Mouse (Mus musculus) limb, embryonic 13.5 days (tissue): Measurements from ENCODE around the gene Tmem129. TPM values are rescaled to one million over a fixed set of nuclear protein-coding genes. Genes with fewer than 3 reads are reported as not detected.

ENCODE experiments used
- ATAC-seq: fragments of 200-750 bp; cut with Nextera tagmentation; 2 replicates; pipeline ENCODE4 v1.8.0; 2017; ENCODE audit warnings: low read depth, moderate number of reproducible peaks, moderate TSS enrichment; ENCODE audit not compliant: low FRiP score
- H3K27ac ChIP-seq: fragments of 300-500 bp; sonication (generic); 2 replicates; pipeline ENCODE4 v1.5.1; 2015; ENCODE audit warnings: inconsistent platforms, mild to moderate bottlenecking, moderate library complexity
- H3K27me3 ChIP-seq: fragments of 300-500 bp; sonication (generic); 2 replicates; pipeline ENCODE4 v1.6.1; 2015; ENCODE audit warnings: mild to moderate bottlenecking, inconsistent platforms
- H3K36me3 ChIP-seq: fragments of 300-500 bp; sonication (generic); 2 replicates; pipeline ENCODE4 v1.6.1; 2015; ENCODE audit warnings: inconsistent platforms, mild to moderate bottlenecking, moderate library complexity
- H3K4me1 ChIP-seq: fragments of 300-500 bp; sonication (generic); 2 replicates; pipeline ENCODE4 v1.6.1; 2015; ENCODE audit warnings: inconsistent platforms
- H3K4me2 ChIP-seq: fragments of 300-500 bp; sonication (generic); replicated peaks from 2 replicates; pipeline ENCODE4 v1.6.1; 2015; ENCODE audit warnings: inconsistent platforms, mild to moderate bottlenecking, moderate library complexity
- H3K4me3 ChIP-seq: fragments of 300-500 bp; sonication (generic); 2 replicates; pipeline ENCODE4 v1.5.1; 2015; ENCODE audit warnings: moderate library complexity, mild to moderate bottlenecking, inconsistent platforms
- H3K9ac ChIP-seq: fragments of 300-500 bp; sonication (generic); 2 replicates; pipeline ENCODE4 v1.6.1; 2015; ENCODE audit warnings: mild to moderate bottlenecking, inconsistent platforms
- H3K9me3 ChIP-seq: fragments of 300-500 bp; sonication (generic); 2 replicates; pipeline ENCODE4 v1.6.1; 2016; ENCODE audit warnings: inconsistent platforms
- WGBS: fragments of 180-500 bp; shearing (Covaris S2); methylation state at CpG from one replicate; pipeline ENCODE4 v1.1.7; 2015; 5-methylcytosine and 5-hydroxymethylcytosine counted together
- polyA plus RNA-seq: library from polyadenylated mRNA; unstranded; fragments of >200 nt; fragmentation: Nextera tagmentation; extraction: Ambion mirVana; gene quantifications from 2 replicates; pipeline ENCODE4 v1.2.1, GENCODE M21; 2015

Gene Tmem129
- polyA plus RNA-seq, 1 experiment from 2014 or later = 46.0 TPM

DNA sequence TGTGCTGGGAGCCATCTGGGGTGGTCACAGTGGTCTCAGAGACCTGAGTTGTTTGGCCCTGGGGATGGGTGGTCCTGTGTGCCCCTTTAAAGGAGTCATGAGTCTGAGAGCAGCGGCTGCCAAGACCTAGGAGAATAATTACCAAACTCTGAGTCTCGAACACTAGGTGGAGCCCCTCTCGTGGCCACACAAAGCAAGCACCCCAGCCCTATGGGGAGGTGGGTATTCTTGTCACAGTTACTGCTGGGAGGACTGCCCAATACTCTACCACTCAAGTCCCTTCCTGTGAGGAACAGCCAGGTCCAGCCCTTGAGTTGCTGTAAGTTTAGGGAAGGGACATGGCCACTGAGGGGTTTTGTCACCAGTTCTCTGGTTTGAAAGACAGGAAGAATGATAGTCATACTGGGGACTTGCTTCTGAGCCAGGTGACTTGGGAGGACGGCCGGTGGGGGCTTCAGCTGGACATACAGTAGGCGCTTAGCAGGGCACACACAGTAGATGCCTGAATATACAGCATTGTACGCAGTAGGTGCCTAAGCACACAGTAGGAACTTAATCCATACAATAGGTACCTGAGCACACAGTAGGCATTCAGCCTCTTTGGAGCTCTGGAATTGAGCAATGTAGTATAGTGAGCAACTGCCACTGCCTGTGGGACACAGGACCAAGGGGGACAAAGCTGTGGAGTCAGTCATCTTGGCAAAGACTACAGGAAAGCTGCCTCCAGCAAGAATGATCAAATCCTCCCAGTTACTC, 25.9 kb upstream of the Tmem129 start:
- 52% methylated on average over 7 of the region's 7 CpGs for WGBS
- Histone ChIP-seq H3K4me1 (peaks cover 17% of the 10 kb centered on the region), H3K36me3 (no peaks in the 10 kb centered on the region), H3K27me3 (no peaks in the 10 kb centered on the region), H3K27ac (no peak overlapping the region), H3K4me2 (no peak overlapping the region), H3K9ac (no peak overlapping the region), H3K4me3 (no peak overlapping the region), H3K9me3 (no peaks in the 10 kb centered on the region)
- no peak for ATAC-seq

DNA sequence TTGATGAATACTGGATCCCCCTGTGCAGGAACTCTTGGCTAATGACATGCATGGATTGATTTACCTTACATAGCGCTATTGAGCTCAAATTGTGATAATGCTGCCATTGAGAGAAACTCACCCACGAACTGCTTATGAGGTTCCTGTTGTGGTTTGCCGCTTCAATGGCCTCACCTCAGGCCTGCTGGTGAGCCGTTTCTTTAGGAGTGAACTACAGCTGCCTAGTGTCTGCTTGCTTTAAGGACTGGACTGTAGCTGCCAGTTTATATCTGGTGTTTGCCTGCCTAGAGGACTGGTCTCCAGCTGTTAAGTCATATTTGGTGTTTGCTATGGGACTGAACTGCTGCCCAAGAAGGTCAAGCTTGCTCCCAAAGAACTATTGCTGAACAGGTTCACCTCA, 24.7 kb upstream of the Tmem129 start:
- no peaks in the 10 kb centered on the region for H3K36me3 ChIP-seq
- 0 out of 2 replicates have a peak, but pooled peaks cover 10% of the 10 kb centered on the region for H3K4me1 ChIP-seq
- H3K9ac ChIP-seq = no peak overlapping the region
- H3K27me3 ChIP-seq = no peaks in the 10 kb centered on the region
- 76% methylated on average over 4 of the region's 4 CpGs for WGBS
- no peak for ATAC-seq
- H3K27ac ChIP-seq = no peak overlapping the region
- no peak overlapping the region for H3K4me2 ChIP-seq
- H3K4me3 ChIP-seq = no peak overlapping the region
- no peaks in the 10 kb centered on the region for H3K9me3 ChIP-seq

DNA sequence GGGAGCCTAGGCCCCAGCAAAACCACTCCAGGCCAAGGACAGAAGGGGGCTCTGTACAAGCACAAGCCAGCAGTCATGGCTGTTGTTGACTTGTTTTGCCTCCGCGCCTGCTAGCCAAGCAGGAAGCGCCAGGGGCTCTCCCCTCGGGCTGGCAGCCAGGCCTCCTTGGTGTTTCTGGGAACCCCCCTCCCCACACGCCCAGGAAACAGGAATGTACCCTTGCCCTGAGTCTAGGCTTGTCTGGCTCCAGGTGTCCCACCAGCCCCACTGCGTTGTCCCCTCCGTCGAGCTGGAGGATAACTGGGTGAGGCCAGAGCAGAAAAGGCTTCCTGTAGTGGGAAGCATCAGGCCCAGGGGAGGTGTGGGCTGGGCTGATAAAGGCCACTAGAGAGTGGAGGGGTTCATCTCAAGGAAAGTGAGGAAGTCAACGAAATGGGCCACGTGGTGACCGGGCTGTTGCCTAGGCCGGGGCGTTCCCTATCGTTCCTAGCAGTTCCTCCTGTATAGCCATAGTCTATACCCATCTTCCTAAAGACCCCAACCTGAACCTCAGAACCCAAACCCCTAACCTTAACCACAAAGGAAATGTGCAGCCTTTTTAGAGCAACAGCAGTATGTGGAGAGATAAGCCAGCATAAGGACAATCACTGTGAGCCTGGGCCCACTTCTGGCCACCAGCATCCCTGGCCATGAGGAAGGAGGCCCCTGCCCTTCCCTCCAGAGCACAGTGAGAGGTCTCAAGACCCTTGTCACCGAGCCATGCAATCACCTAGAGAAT, 23.6 kb upstream of the Tmem129 start:
- Histone ChIP-seq H3K27me3 (no peaks in the 10 kb centered on the region), H3K4me1 (0 out of 2 replicates have a peak, but pooled peaks cover 10% of the 10 kb centered on the region), H3K9ac (peak overlapping the region; percentile 9; the same call in 1 of the 2 replicates), H3K36me3 (no peaks in the 10 kb centered on the region), H3K27ac (no peak overlapping the region), H3K4me2 (no peak overlapping the region), H3K9me3 (no peaks in the 10 kb centered on the region), H3K4me3 (no peak overlapping the region)
- ATAC-seq = no peak
- WGBS = 83% methylated on average over 15 of the region's 15 CpGs

DNA sequence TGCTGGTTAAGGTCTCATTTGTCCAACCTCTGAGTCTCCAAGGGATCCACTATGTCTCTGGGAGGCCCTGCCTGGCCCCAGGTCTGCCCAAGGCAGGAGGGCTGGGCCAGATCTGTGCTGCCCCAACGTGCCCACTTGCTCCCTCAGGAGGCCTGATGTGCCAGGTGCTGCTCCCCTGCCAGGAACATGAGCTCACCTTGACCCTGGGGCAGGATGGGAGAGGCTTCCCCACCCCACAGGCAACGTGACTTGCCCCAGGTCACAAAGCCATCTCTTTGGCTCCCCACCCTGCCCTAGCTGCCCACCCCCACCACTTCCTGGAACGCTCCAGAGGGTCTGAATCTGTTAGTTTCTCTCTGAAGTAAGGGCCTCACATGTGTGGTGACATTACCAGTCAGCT, 22.8 kb upstream of the Tmem129 start:
- Histone ChIP-seq H3K4me3 (no peak overlapping the region), H3K27me3 (no peaks in the 10 kb centered on the region), H3K36me3 (no peaks in the 10 kb centered on the region), H3K4me1 (0 out of 2 replicates have a peak, but pooled peaks cover 10% of the 10 kb centered on the region), H3K9me3 (no peaks in the 10 kb centered on the region), H3K4me2 (no peak overlapping the region), H3K9ac (peak overlapping the region; percentile 9; the same call in 1 of the 2 replicates), H3K27ac (no peak overlapping the region)
- ATAC-seq = no peak
- 56% methylated on average over 3 of the region's 3 CpGs for WGBS

DNA sequence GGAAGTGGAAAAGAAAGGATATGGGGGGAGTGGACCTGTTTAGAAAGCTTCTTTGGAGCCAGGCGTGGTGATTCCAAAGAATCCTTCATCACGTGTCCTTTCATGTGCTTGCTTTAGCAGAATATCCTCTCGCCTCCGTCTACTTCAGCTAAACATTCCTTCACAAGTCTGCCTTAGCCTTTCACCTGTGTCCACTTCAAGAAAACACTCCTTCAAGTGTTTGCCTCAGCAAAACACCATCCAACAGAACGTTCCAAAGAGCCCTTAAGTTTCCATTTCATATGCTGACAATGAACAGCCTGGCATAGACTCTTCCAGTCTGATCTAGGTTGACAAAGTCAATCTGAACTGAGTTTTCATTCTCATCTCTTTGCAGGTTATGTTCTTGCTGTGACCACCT, 20.0 kb upstream of the Tmem129 start:
- H3K4me3 ChIP-seq = no peak overlapping the region
- no peak for ATAC-seq
- H3K4me2 ChIP-seq = no peak overlapping the region
- H3K9ac ChIP-seq = no peak overlapping the region
- no peak overlapping the region for H3K27ac ChIP-seq
- peaks cover 4% of the 10 kb centered on the region; the same call in 1 of the 2 replicates for H3K36me3 ChIP-seq
- no peaks in the 10 kb centered on the region for H3K27me3 ChIP-seq
- 83% methylated on average over 5 of the region's 5 CpGs for WGBS
- 0 out of 2 replicates have a peak, but pooled peaks cover 10% of the 10 kb centered on the region for H3K4me1 ChIP-seq
- H3K9me3 ChIP-seq = no peaks in the 10 kb centered on the region

DNA sequence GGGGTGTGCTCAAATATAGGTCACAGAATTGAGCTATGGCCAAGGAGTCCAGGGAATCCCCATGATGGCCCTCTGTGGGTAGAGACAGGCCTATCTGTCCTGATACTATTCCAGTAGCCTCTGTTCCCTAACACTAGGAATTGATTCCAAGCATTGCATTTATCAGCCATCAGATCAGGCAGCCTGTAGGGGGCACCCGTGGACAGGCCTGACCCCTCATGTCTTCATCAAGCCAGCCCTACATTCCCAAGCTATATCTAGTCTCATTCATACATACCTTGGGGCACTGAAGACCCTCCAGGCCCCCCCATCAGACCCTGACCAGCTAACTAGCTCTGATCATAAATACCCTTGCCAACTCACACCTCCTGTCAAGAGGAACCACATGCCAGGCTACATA, 17.7 kb upstream of the Tmem129 start:
- no peak overlapping the region for H3K9ac ChIP-seq
- ATAC-seq = no peak
- 0% methylated on average over 1 of the region's 1 CpGs for WGBS
- H3K4me1 ChIP-seq = 0 out of 2 replicates have a peak, but pooled peaks cover under 1% of the 10 kb centered on the region
- no peak overlapping the region for H3K4me3 ChIP-seq
- H3K36me3 ChIP-seq = peaks cover 26% of the 10 kb centered on the region
- no peak overlapping the region for H3K4me2 ChIP-seq
- H3K9me3 ChIP-seq = no peaks in the 10 kb centered on the region
- H3K27me3 ChIP-seq = no peaks in the 10 kb centered on the region
- H3K27ac ChIP-seq = no peak overlapping the region

DNA sequence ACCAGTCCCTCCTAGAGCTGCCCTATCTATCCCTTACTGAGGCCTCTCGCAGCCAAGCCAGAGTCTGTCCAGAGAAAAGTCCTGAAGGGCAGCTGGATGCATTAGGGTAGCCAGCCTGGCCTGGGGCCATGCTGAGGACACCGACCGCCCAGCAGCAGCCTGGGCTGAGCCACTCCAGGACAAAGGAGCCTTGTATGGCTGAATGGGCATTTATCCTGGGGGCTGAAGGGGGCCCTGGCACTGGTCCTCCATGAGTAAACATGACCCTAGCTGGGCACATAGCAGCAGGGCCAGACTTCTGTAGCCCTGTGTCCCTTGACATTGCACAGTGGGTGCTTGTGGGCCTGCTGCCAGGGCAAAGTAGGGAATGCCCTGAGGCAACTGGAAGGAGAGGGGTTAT, 16.2 kb upstream of the Tmem129 start:
- no peak overlapping the region for H3K4me3 ChIP-seq
- H3K27me3 ChIP-seq = no peaks in the 10 kb centered on the region
- 80% methylated on average over 3 of the region's 3 CpGs for WGBS
- peak overlapping the region; percentile 25; the same call in 1 of the 2 replicates for H3K9ac ChIP-seq
- H3K9me3 ChIP-seq = no peaks in the 10 kb centered on the region
- H3K27ac ChIP-seq = peak overlapping the region; percentile 63; the same call in 1 of the 2 replicates
- peaks cover 41% of the 10 kb centered on the region for H3K36me3 ChIP-seq
- H3K4me2 ChIP-seq = no peak overlapping the region
- H3K4me1 ChIP-seq = no peaks in the 10 kb centered on the region
- 0 out of 2 replicates have a peak, but pooled peaks have one; percentile 32 for ATAC-seq

DNA sequence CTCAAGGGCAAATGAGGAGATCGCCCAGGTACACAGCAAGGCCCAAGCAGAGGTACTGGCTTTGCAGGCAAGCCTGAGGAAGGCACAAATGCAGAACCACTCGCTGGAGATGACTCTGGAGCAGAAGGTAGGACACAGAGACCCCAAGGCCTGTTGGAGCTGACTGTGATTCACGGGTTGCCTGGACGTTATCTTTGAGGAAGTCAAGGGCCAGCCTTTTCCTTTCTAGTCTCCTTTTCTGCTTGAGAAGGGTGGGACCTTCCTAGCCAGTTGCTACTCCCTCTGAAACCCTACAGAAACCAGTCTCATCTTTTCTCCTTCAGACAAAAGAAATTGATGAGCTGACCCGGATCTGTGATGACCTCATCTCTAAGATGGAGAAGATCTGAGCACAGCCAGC, 13.4 kb upstream of the Tmem129 start:
- no peak overlapping the region for H3K27ac ChIP-seq
- ATAC-seq = no peak
- 85% methylated on average over 5 of the region's 5 CpGs for WGBS
- H3K9ac ChIP-seq = no peak overlapping the region
- H3K4me1 ChIP-seq = no peaks in the 10 kb centered on the region
- H3K27me3 ChIP-seq = no peaks in the 10 kb centered on the region
- H3K36me3 ChIP-seq = peaks cover 69% of the 10 kb centered on the region
- no peak overlapping the region for H3K4me3 ChIP-seq
- H3K4me2 ChIP-seq = no peak overlapping the region
- H3K9me3 ChIP-seq = no peaks in the 10 kb centered on the region

DNA sequence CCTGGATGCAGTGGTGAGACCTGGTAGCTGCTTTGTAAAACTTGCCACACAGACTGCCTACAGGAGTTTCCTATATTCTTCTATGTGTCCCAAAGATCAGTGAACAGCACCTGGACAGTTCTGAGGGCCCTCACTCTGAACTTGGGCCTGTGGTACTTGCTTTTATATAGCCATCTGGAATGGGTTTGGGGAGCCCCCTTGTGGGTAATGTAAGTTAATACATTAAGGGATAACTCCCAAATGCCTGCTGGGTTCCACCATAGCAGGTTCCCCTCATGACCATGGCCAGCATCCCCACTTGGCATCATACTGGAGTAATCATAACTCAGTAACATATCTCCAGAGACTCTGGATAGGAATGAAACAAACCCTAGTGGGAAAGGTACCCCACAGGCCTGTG, 10.0 kb upstream of the Tmem129 start:
- no peak overlapping the region for H3K4me3 ChIP-seq
- no peaks in the 10 kb centered on the region for H3K27me3 ChIP-seq
- H3K9me3 ChIP-seq = no peaks in the 10 kb centered on the region
- H3K9ac ChIP-seq = no peak overlapping the region
- H3K36me3 ChIP-seq = peaks cover 91% of the 10 kb centered on the region
- no peak for ATAC-seq
- H3K4me2 ChIP-seq = no peak overlapping the region
- H3K4me1 ChIP-seq = no peaks in the 10 kb centered on the region
- no peak overlapping the region for H3K27ac ChIP-seq

DNA sequence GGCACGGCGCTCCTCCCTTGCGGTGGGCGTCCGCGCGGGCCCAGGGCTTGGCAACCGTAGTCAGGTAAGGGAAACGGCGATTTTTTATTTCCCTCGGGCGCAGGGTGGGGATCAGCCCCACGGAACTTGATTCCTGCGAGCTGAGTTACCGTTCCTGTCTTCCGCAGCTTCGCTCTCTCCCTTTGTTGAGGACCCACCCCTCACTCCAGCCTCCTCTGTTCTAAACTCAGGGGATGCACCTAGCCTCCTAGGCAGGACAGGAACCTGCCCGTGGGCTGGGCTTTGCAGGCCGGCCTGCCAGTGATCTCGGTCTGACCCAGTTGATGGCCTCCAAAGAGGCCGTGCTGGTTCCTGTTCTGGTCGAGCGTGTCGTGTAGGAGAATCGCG, 441 bp upstream of the Tmem129 start:
- H3K36me3 ChIP-seq = peaks cover 48% of the 10 kb centered on the region
- H3K4me2 ChIP-seq = peak overlapping the region; percentile 95
- H3K27ac ChIP-seq = peak overlapping the region; percentile 69; the same call in 1 of the 2 replicates
- peaks cover 36% of the 10 kb centered on the region for H3K4me1 ChIP-seq
- no peaks in the 10 kb centered on the region for H3K9me3 ChIP-seq
- no peak for ATAC-seq
- H3K27me3 ChIP-seq = no peaks in the 10 kb centered on the region
- peak overlapping the region; percentile 79 for H3K4me3 ChIP-seq
- under 1% methylated on average over 26 of the region's 26 CpGs for WGBS
- peak overlapping the region; percentile 85 for H3K9ac ChIP-seq

DNA sequence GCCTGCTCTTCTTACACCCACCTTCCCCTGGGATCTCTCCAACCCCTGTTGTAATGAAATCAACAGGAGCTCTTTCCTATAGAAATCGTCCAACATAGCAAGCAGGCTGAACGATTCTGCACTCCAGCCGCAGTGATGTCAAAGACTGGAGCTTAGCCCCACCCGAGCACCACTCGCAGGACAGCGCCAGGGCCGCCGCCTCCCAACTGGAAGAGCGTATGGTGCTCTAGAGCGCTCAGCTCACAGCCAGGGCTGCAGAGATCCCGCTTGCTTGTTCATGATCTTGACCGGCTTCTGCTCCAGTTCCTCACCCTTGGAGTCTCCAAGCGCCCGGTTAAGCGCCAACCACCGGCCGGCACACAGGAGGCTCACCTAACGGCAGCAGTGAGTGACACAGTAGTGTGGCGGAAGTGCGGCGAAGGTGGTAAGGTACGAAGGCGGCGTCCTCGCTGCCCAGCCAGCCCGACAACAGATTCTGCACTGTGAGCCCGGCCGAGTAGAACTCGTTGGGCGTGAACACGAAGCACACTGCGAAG, 897 bp downstream of the Tmem129 start:
- peak; percentile 17 for ATAC-seq
- Histone ChIP-seq H3K9ac (peak overlapping the region; percentile 82), H3K27me3 (no peaks in the 10 kb centered on the region), H3K4me3 (peak overlapping the region; percentile 79), H3K4me1 (peaks cover 42% of the 10 kb centered on the region), H3K36me3 (peaks cover 43% of the 10 kb centered on the region), H3K9me3 (no peaks in the 10 kb centered on the region), H3K4me2 (peak overlapping the region; percentile 95), H3K27ac (peak overlapping the region; percentile 74)
- under 1% methylated on average over 32 of the region's 32 CpGs for WGBS

DNA sequence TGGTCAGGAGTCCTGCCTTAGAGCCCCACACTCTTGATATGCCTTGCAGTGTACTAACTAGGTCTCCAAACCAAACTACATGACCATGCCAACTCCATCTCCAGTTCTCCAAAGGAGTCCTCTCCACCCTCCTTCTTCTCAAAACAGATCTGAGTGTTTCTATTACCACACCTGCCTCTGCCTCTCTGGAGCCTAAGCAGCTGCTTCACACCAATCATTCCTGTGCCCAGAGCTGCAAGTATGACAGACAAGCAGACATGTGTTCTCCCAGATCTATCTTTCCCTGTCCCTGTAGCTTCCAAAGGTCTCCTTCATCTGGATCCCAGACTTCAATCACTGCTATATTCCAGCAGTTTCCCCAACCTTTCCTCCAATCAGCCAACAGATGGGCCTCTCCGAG, 1.5 kb downstream of the Tmem129 start:
- ATAC-seq = no peak
- Histone ChIP-seq H3K4me1 (peaks cover 42% of the 10 kb centered on the region), H3K9me3 (no peaks in the 10 kb centered on the region), H3K4me3 (peak overlapping the region; percentile 79), H3K9ac (peak overlapping the region; percentile 82), H3K4me2 (peak overlapping the region; percentile 95), H3K36me3 (peaks cover 38% of the 10 kb centered on the region), H3K27ac (peak overlapping the region; percentile 74), H3K27me3 (no peaks in the 10 kb centered on the region)
- 9% methylated on average over 1 of the region's 1 CpGs for WGBS
